In genomic region chr10:116580591-116581358, GRCm38 (mm10) we compare ENCODE assay signal across 8 mouse cellular contexts. TPM values are rescaled to one million over a fixed set of nuclear protein-coding genes. Genes with fewer than 3 reads are reported as not detected.
A peak's percentile ranks its signal among the peaks of the same experiment; 100 is the strongest.
DNase-seq lines count a peak whose midpoint lies in the region; ATAC-seq and TF ChIP-seq lines count a peak whose summit lies in the region.

No protein-coding gene starts in this region.

- H3K9ac ChIP-seq in heart, adult 2 months (ENCODE audit: low read depth, low read length), result peak overlapping the region; percentile 98
- H3K9ac ChIP-seq in liver, embryonic 13.5 days, result peak overlapping the region; percentile 96
- peak overlapping the region; percentile 92 for H3K9ac ChIP-seq in stomach, embryonic 15.5 days

- TF ChIP-seq CTCF in heart, adult 2 months (IDR thresholded peaks at IDR 0.05), result no peak

- under 1% methylated on average over 63 of the region's 71 CpGs for WGBS in heart, adult 2 months
- WGBS in liver, embryonic 13.5 days (ENCODE audit: insufficient replicate concordance), result under 1% methylated on average over 53 of the region's 71 CpGs
- under 1% methylated on average over 60 of the region's 71 CpGs for WGBS in stomach, embryonic 15.5 days

- peak; percentile 71 for DNase-seq in 416B (ENCODE audit: low read depth)
- peak; percentile 34 to 79 for DNase-seq in adrenal gland, adult (ENCODE audit: inconsistent age in 2 of 2, low spot score in 1 of 2)
- DNase-seq in embryo, embryonic 11.5 days (ENCODE audit: low read depth, low spot score), result peak; percentile 38
- DNase-seq in heart, adult 2 months, result peak in 1 of 2 experiments; percentile 46
- DNase-seq in kidney, adult 8-10 months, result peak; percentile 13 to 27
- DNase-seq in liver, embryonic 13.5 days, result peak; percentile 35
- peak; percentile 37 to 51 for DNase-seq in natural killer cell, adult 2 months (ENCODE audit: low spot score in 2 of 2)

- no peak for TF ChIP-seq POLR2A in heart, adult 2 months (IDR thresholded peaks at IDR 0.05; ENCODE audit: insufficient read depth, low read depth, low read length)

- peaks cover 3% of the 10 kb centered on the region for H3K4me1 ChIP-seq in heart, adult 2 months (ENCODE audit: control insufficient read depth, insufficient read depth, low read length)
- peaks cover 34% of the 10 kb centered on the region for H3K4me1 ChIP-seq in liver, embryonic 13.5 days (replicated peaks)
- 0 out of 2 replicates have a peak, but pooled peaks cover 4% of the 10 kb centered on the region for H3K4me1 ChIP-seq in stomach, embryonic 15.5 days

- H3K79me2 ChIP-seq in heart, adult 2 months (replicated peaks; ENCODE audit: control insufficient read depth, insufficient read depth, low read length), result peaks cover 3% of the 10 kb centered on the region

- H3K27me3 ChIP-seq in heart, adult 2 months (ENCODE audit: control insufficient read depth, insufficient read depth, low read length), result no peaks in the 10 kb centered on the region
- H3K27me3 ChIP-seq in liver, embryonic 13.5 days, result no peaks in the 10 kb centered on the region
- no peaks in the 10 kb centered on the region for H3K27me3 ChIP-seq in stomach, embryonic 15.5 days (replicated peaks)

- intact Hi-C loops in heart, adult 2 months (cut with DNase I), result loop anchor here (5.0 to 10.0 kb wide), 3 partner anchors 207 to 364 kb away; no protein-coding TSS in a partner anchor

- H3K4me2 ChIP-seq in liver, embryonic 13.5 days, result peak overlapping the region; percentile 83
- peak overlapping the region; percentile 58 for H3K4me2 ChIP-seq in stomach, embryonic 15.5 days

- peak overlapping the region; percentile 78 for H3K4me3 ChIP-seq in heart, adult 2 months
- H3K4me3 ChIP-seq in liver, embryonic 13.5 days (replicated peaks), result peak overlapping the region; percentile 97
- peak overlapping the region; percentile 99 for H3K4me3 ChIP-seq in stomach, embryonic 15.5 days (replicated peaks)

- peak overlapping the region; percentile 95 for H3K27ac ChIP-seq in heart, adult 2 months
- peak overlapping the region; percentile 98 for H3K27ac ChIP-seq in liver, embryonic 13.5 days
- peak overlapping the region; percentile 98 for H3K27ac ChIP-seq in stomach, embryonic 15.5 days

- H3K36me3 ChIP-seq in heart, adult 2 months (ENCODE audit: control insufficient read depth, insufficient read depth, low read length), result peaks cover 6% of the 10 kb centered on the region
- peaks cover 6% of the 10 kb centered on the region; the same call in 1 of the 2 replicates for H3K36me3 ChIP-seq in liver, embryonic 13.5 days
- H3K36me3 ChIP-seq in stomach, embryonic 15.5 days, result no peaks in the 10 kb centered on the region; the same call in 1 of the 2 replicates

- no peak for TF ChIP-seq EP300 in heart, adult 2 months (IDR thresholded peaks at IDR 0.05; ENCODE audit: insufficient read depth, low read depth, low read length)

- H3K9me3 ChIP-seq in liver, embryonic 13.5 days (replicated peaks), result no peaks in the 10 kb centered on the region
- H3K9me3 ChIP-seq in stomach, embryonic 15.5 days, result no peaks in the 10 kb centered on the region

- peak; percentile 74 for ATAC-seq in liver, embryonic 13.5 days (ENCODE audit: low read depth)
- peak; percentile 65 for ATAC-seq in stomach, embryonic 15.5 days (ENCODE audit: insufficient read depth, low FRiP score, low read depth)

RNA-seq across cellular contexts. Expression of gene Cnot2, which starts 0.5 kb away (rescaled TPM):
- 10 to 100 TPM; 35.1 to 38.3 TPM for total RNA-seq in heart, adult 2 months (2021)
- 19.4 and 34.4 TPM in 2 replicates for polyA plus RNA-seq in heart, adult 2 months (2012; rRNA removed)
- 42.3 and 54.4 TPM in 2 replicates for polyA plus RNA-seq in liver, embryonic 13.5 days (2015; fragmentation: Nextera tagmentation; extraction: Ambion mirVana)
- 76.5 and 87.8 TPM in 2 replicates for polyA plus RNA-seq in stomach, embryonic 15.5 days (2015; fragmentation: Nextera tagmentation; extraction: Ambion mirVana)
